Mouse (Mus musculus): ENCODE data around the gene Cnksr3. TPM values are rescaled to one million over a fixed set of nuclear protein-coding genes. Genes with fewer than 3 reads are reported as not detected.
A peak's percentile ranks its signal among the peaks of the same experiment; 100 is the strongest.

Cnksr3 gene
- polyA plus RNA-seq, 1 experiment = 11.4 TPM

- H3K27me3 ChIP-seq (ENCODE audit: control insufficient read depth, insufficient read depth, insufficient read length) = no peaks in the 10 kb centered on the region
- H3K79me2 ChIP-seq (ENCODE audit: control insufficient read depth, insufficient read depth) = peaks cover 94% of the 10 kb centered on the region
- no peak overlapping the region for H3ac ChIP-seq (ENCODE audit: control insufficient read depth, insufficient read length)
- no peak for TF ChIP-seq USF1 (IDR thresholded peaks at IDR 0.05; ENCODE audit: low read depth)
- no peak for TF ChIP-seq MYOG (IDR thresholded peaks at IDR 0.05; ENCODE audit: control insufficient read depth in 1 of 3, insufficient read depth in 1 of 3, insufficient read length in 2 of 3, low read depth in 2 of 3)
- no peak for TF ChIP-seq POLR2AphosphoS2 (IDR thresholded peaks at IDR 0.05; ENCODE audit: insufficient read length, low read depth)
- TF ChIP-seq CEBPB (IDR thresholded peaks at IDR 0.05; ENCODE audit: insufficient read depth, poor library complexity, severe bottlenecking) = no peak
- TF ChIP-seq REST (IDR thresholded peaks at IDR 0.05; ENCODE audit: insufficient read depth, insufficient read length) = no peak
- TF ChIP-seq E2F4 (IDR thresholded peaks at IDR 0.05; ENCODE audit: insufficient read depth) = no peak
- no peak for TF ChIP-seq TCF3 (IDR thresholded peaks at IDR 0.05; ENCODE audit: insufficient read length, low read depth)
- TF ChIP-seq MYOD1 (IDR thresholded peaks at IDR 0.05; ENCODE audit: control insufficient read depth in 1 of 3, insufficient read length in 2 of 3, low read depth in 2 of 3) = no peak
- no peak for TF ChIP-seq SRF (IDR thresholded peaks at IDR 0.05; ENCODE audit: control insufficient read depth, insufficient read length, low read depth)
- H3K4me2 ChIP-seq (ENCODE audit: low read depth) = no peak overlapping the region
- H3K4me3 ChIP-seq = no peak overlapping the region
- H3K36me3 ChIP-seq (ENCODE audit: control insufficient read depth, insufficient read depth) = no peaks in the 10 kb centered on the region
Measured at GRCm38 (mm10) chr10:7174480-7174879, 37.6 kb downstream of the Cnksr3 start.

- H3K4me3 ChIP-seq = no peak overlapping the region
- H3K36me3 ChIP-seq (ENCODE audit: control insufficient read depth, insufficient read depth) = no peaks in the 10 kb centered on the region
- no peak overlapping the region for H3K4me2 ChIP-seq (ENCODE audit: low read depth)
- H3K27me3 ChIP-seq (ENCODE audit: control insufficient read depth, insufficient read depth, insufficient read length) = no peaks in the 10 kb centered on the region
- H3K79me2 ChIP-seq (ENCODE audit: control insufficient read depth, insufficient read depth) = peaks cover 91% of the 10 kb centered on the region
- H3ac ChIP-seq (ENCODE audit: control insufficient read depth, insufficient read length) = no peak overlapping the region
- TF ChIP-seq MYOD1 (IDR thresholded peaks at IDR 0.05; ENCODE audit: control insufficient read depth in 1 of 3, insufficient read length in 2 of 3, low read depth in 2 of 3) = no peak
- TF ChIP-seq TCF3 (IDR thresholded peaks at IDR 0.05; ENCODE audit: insufficient read length, low read depth) = no peak
- TF ChIP-seq POLR2A (IDR thresholded peaks at IDR 0.05; ENCODE audit: insufficient read length, low read depth) = no peak
- TF ChIP-seq POLR2AphosphoS2 (IDR thresholded peaks at IDR 0.05; ENCODE audit: insufficient read length, low read depth) = no peak
- TF ChIP-seq MAX (IDR thresholded peaks at IDR 0.05; ENCODE audit: low read depth) = no peak
- no peak for TF ChIP-seq SRF (IDR thresholded peaks at IDR 0.05; ENCODE audit: control insufficient read depth, insufficient read length, low read depth)
- no peak for TF ChIP-seq MYOG (IDR thresholded peaks at IDR 0.05; ENCODE audit: control insufficient read depth in 1 of 3, insufficient read depth in 1 of 3, insufficient read length in 2 of 3, low read depth in 2 of 3)
- no peak for TF ChIP-seq REST (IDR thresholded peaks at IDR 0.05; ENCODE audit: insufficient read depth, insufficient read length)
- TF ChIP-seq E2F4 (IDR thresholded peaks at IDR 0.05; ENCODE audit: insufficient read depth) = no peak
- no peak for TF ChIP-seq CEBPB (IDR thresholded peaks at IDR 0.05; ENCODE audit: insufficient read depth, poor library complexity, severe bottlenecking)
- TF ChIP-seq TCF12 (IDR thresholded peaks at IDR 0.05; ENCODE audit: insufficient read depth, poor library complexity, severe bottlenecking) = no peak
- TF ChIP-seq USF1 (IDR thresholded peaks at IDR 0.05; ENCODE audit: low read depth) = no peak
Measured at GRCm38 (mm10) chr10:7173098-7173497, 38.9 kb downstream of the Cnksr3 start.

- TF ChIP-seq SRF (IDR thresholded peaks at IDR 0.05; ENCODE audit: control insufficient read depth, insufficient read length, low read depth) (no peak), TCF3 (IDR thresholded peaks at IDR 0.05; ENCODE audit: insufficient read length, low read depth) (no peak), E2F4 (IDR thresholded peaks at IDR 0.05; ENCODE audit: insufficient read depth) (no peak), REST (IDR thresholded peaks at IDR 0.05; ENCODE audit: insufficient read depth, insufficient read length) (no peak), POLR2A (IDR thresholded peaks at IDR 0.05; ENCODE audit: insufficient read length, low read depth) (no peak), MAX (IDR thresholded peaks at IDR 0.05; ENCODE audit: low read depth) (no peak), MYOD1 (IDR thresholded peaks at IDR 0.05; ENCODE audit: control insufficient read depth in 1 of 3, insufficient read length in 2 of 3, low read depth in 2 of 3) (no peak), MYOG (IDR thresholded peaks at IDR 0.05; ENCODE audit: control insufficient read depth in 1 of 3, insufficient read depth in 1 of 3, insufficient read length in 2 of 3, low read depth in 2 of 3) (no peak), USF1 (IDR thresholded peaks at IDR 0.05; ENCODE audit: low read depth) (no peak), CEBPB (IDR thresholded peaks at IDR 0.05; ENCODE audit: insufficient read depth, poor library complexity, severe bottlenecking) (no peak)
- H3K4me2 ChIP-seq (ENCODE audit: low read depth) = no peak overlapping the region
- no peaks in the 10 kb centered on the region for H3K27me3 ChIP-seq (ENCODE audit: control insufficient read depth, insufficient read depth, insufficient read length)
- no peak overlapping the region for H3K4me3 ChIP-seq
- H3K79me2 ChIP-seq (ENCODE audit: control insufficient read depth, insufficient read depth) = peaks cover 83% of the 10 kb centered on the region
- H3K36me3 ChIP-seq (ENCODE audit: control insufficient read depth, insufficient read depth) = no peaks in the 10 kb centered on the region
- no peak overlapping the region for H3ac ChIP-seq (ENCODE audit: control insufficient read depth, insufficient read length)
Measured at GRCm38 (mm10) chr10:7170434-7170833, 41.6 kb downstream of the Cnksr3 start.

GRCm38 (mm10) chr10:7163031-7163430 is 49.0 kb downstream of the Cnksr3 start:
- TF ChIP-seq USF1 (IDR thresholded peaks at IDR 0.05; ENCODE audit: low read depth) (no peak), MYOD1 (IDR thresholded peaks at IDR 0.05; ENCODE audit: control insufficient read depth in 1 of 3, insufficient read length in 2 of 3, low read depth in 2 of 3) (no peak), E2F4 (IDR thresholded peaks at IDR 0.05; ENCODE audit: insufficient read depth) (no peak), MYOG (IDR thresholded peaks at IDR 0.05; ENCODE audit: control insufficient read depth in 1 of 3, insufficient read depth in 1 of 3, insufficient read length in 2 of 3, low read depth in 2 of 3) (no peak), SRF (IDR thresholded peaks at IDR 0.05; ENCODE audit: control insufficient read depth, insufficient read length, low read depth) (no peak), TCF12 (IDR thresholded peaks at IDR 0.05; ENCODE audit: insufficient read depth, poor library complexity, severe bottlenecking) (no peak)
- Histone ChIP-seq H3ac (ENCODE audit: control insufficient read depth, insufficient read length) (no peak overlapping the region), H3K4me2 (ENCODE audit: low read depth) (no peak overlapping the region), H3K27me3 (ENCODE audit: control insufficient read depth, insufficient read depth, insufficient read length) (no peaks in the 10 kb centered on the region), H3K79me2 (ENCODE audit: control insufficient read depth, insufficient read depth) (peaks cover 73% of the 10 kb centered on the region), H3K4me3 (no peak overlapping the region), H3K36me3 (ENCODE audit: control insufficient read depth, insufficient read depth) (no peaks in the 10 kb centered on the region)

- peaks cover 56% of the 10 kb centered on the region for H3K79me2 ChIP-seq (ENCODE audit: control insufficient read depth, insufficient read depth)
- no peaks in the 10 kb centered on the region for H3K27me3 ChIP-seq (ENCODE audit: control insufficient read depth, insufficient read depth, insufficient read length)
- H3K4me3 ChIP-seq = no peak overlapping the region
- no peaks in the 10 kb centered on the region for H3K36me3 ChIP-seq (ENCODE audit: control insufficient read depth, insufficient read depth)
- peak overlapping the region; percentile 80 for H3K4me2 ChIP-seq (ENCODE audit: low read depth)
- H3ac ChIP-seq (ENCODE audit: control insufficient read depth, insufficient read length) = no peak overlapping the region
- TF ChIP-seq CEBPB (IDR thresholded peaks at IDR 0.05; ENCODE audit: insufficient read depth, poor library complexity, severe bottlenecking) = peak; percentile 68
- TF ChIP-seq REST (IDR thresholded peaks at IDR 0.05; ENCODE audit: insufficient read depth, insufficient read length) = no peak
Measured at GRCm38 (mm10) chr10:7159061-7159511, 53.0 kb downstream of the Cnksr3 start.

Measured in myocyte (in vitro differentiated cells).